ENCODE assay signal across 13 mouse cellular contexts in genomic region chr17:5723601-5724189, GRCm38 (mm10).
DNase-seq lines count a peak whose midpoint lies in the region; ATAC-seq lines count a peak whose summit lies in the region.
"Had no signal": no experiment of that assay in that cellular context is flagged by ENCODE, and none has a peak within 500 bp of the region (broad histone marks: within the 10 kb centered on the region; RNA-seq: fewer than 3 reads in every experiment).

No protein-coding gene starts in this region.

- no peaks in the 10 kb centered on the region for H3K9me3 ChIP-seq in intestine, embryonic 15.5 days

- 0 out of 2 replicates have a peak, but pooled peaks cover 3% of the 10 kb centered on the region for H3K4me1 ChIP-seq in intestine, embryonic 15.5 days (replicated peaks)

- WGBS in intestine, embryonic 15.5 days = 39% methylated on average over 10 of the region's 10 CpGs

- H3K4me2 ChIP-seq in intestine, embryonic 15.5 days (replicated peaks) = no peak overlapping the region
- H3K4me2 ChIP-seq: heart, embryonic 11.5 days had no signal

- H3K9ac ChIP-seq in intestine, embryonic 15.5 days = no peak overlapping the region

- peak; percentile 73 for ATAC-seq in intestine, embryonic 15.5 days
- ATAC-seq: CD4-positive, CD25-positive, alpha-beta regulatory T cell, adult 4 months; Patski had no signal

- DNase-seq in kidney, postnatal 10 days = peak; percentile 41
- DNase-seq in kidney, postnatal 36 days = no peak
- DNase-seq in urinary bladder, postnatal 14 days (ENCODE audit: low spot score) = peak; percentile 13
- DNase-seq in urinary bladder, postnatal 25 days (ENCODE audit: low spot score) = no peak
- DNase-seq in thymus, adult 18-20 months = no peak
- no peak for DNase-seq in cerebellum, adult 8-10 months
- no peak for DNase-seq in spleen, adult 18-20 months
- DNase-seq: adrenal gland, postnatal 10 days; thymus, postnatal 36 days had no signal

- no peak overlapping the region for H3K4me3 ChIP-seq in intestine, embryonic 15.5 days (replicated peaks)

- H3K27ac ChIP-seq in intestine, embryonic 15.5 days = peak overlapping the region; percentile 74

- no peaks in the 10 kb centered on the region for H3K36me3 ChIP-seq in intestine, embryonic 15.5 days

- no peaks in the 10 kb centered on the region for H3K27me3 ChIP-seq in intestine, embryonic 15.5 days (replicated peaks)
- H3K27me3 ChIP-seq: Patski had no signal

Comparison
In these comparisons a context has a peak if more than half of its experiments do, and no peak if none do; other contexts are left out.
1. DNase-seq: peak in kidney, postnatal 10 days (single experiment) and urinary bladder, postnatal 14 days (single experiment); none in kidney, postnatal 36 days (0 of 2), urinary bladder, postnatal 25 days (single experiment), thymus, adult 18-20 months (0 of 2), cerebellum, adult 8-10 months (single experiment) and spleen, adult 18-20 months (0 of 2).